Mouse (Mus musculus) midbrain, embryonic 15.5 days (tissue): ENCODE data around the gene Vps26c. TPM values are rescaled to one million over a fixed set of nuclear protein-coding genes. Genes with fewer than 3 reads are reported as not detected.

Source experiments
- ATAC-seq: fragments of 200-750 bp; cut with Nextera tagmentation; replicated peaks from 2 replicates; pipeline ENCODE4 v1.8.0; 2017; ENCODE audit warnings: moderate TSS enrichment
- H3K27ac ChIP-seq: fragments of 300-500 bp; sonication (generic); 2 replicates; pipeline ENCODE4 v1.5.1; 2015; ENCODE audit warnings: mild to moderate bottlenecking, inconsistent platforms
- H3K27me3 ChIP-seq: fragments of 300-500 bp; sonication (generic); replicated peaks from 2 replicates; pipeline ENCODE4 v1.6.1; 2015; ENCODE audit warnings: inconsistent platforms
- H3K36me3 ChIP-seq: fragments of 300-500 bp; sonication (generic); replicated peaks from 2 replicates; pipeline ENCODE4 v1.6.1; 2015; ENCODE audit warnings: inconsistent platforms
- H3K4me1 ChIP-seq: fragments of 300-500 bp; sonication (generic); 2 replicates; pipeline ENCODE4 v1.6.1; 2015; ENCODE audit warnings: inconsistent platforms
- H3K4me2 ChIP-seq: fragments of 300-500 bp; sonication (generic); 2 replicates; pipeline ENCODE4 v1.6.1; 2015; ENCODE audit warnings: inconsistent platforms, mild to moderate bottlenecking, moderate library complexity
- H3K4me3 ChIP-seq: fragments of 300-500 bp; sonication (generic); 2 replicates; pipeline ENCODE4 v1.5.1; 2015; ENCODE audit warnings: mild to moderate bottlenecking, inconsistent platforms
- H3K9ac ChIP-seq: fragments of 300-500 bp; sonication (generic); 2 replicates; pipeline ENCODE4 v1.6.1; 2015; ENCODE audit warnings: mild to moderate bottlenecking, inconsistent platforms
- H3K9me3 ChIP-seq: fragments of 300-500 bp; sonication (generic); 2 replicates; pipeline ENCODE4 v1.6.1; 2016; ENCODE audit warnings: inconsistent platforms
- WGBS: fragments of 180-500 bp; shearing (Covaris S2); methylation state at CpG from one replicate; pipeline ENCODE4 v1.1.7; 2015; ENCODE audit warnings: mixed read lengths; 5-methylcytosine and 5-hydroxymethylcytosine counted together
- polyA plus RNA-seq: library from polyadenylated mRNA; unstranded; fragments of >200 nt; fragmentation: Nextera tagmentation; extraction: Ambion mirVana; gene quantifications from 2 replicates; pipeline ENCODE4 v1.2.1, GENCODE M21; 2015

Gene Vps26c
- polyA plus RNA-seq, 1 experiment from 2014 or later = 79.8 TPM

GRCm38 (mm10) chr16:94566834-94567585, 40.4 kb upstream of the Vps26c start:
- WGBS = 84% methylated on average over 11 of the region's 11 CpGs

GRCm38 (mm10) chr16:94566124-94566523, 39.5 kb upstream of the Vps26c start:
- Histone ChIP-seq H3K27me3 (no peaks in the 10 kb centered on the region), H3K27ac (no peak overlapping the region), H3K4me1 (peaks cover 5% of the 10 kb centered on the region), H3K4me3 (no peak overlapping the region), H3K9me3 (no peaks in the 10 kb centered on the region), H3K36me3 (no peaks in the 10 kb centered on the region), H3K4me2 (no peak overlapping the region), H3K9ac (no peak overlapping the region)
- no peak for ATAC-seq
- 71% methylated on average over 8 of the region's 8 CpGs for WGBS

More at GRCm38 (mm10) chr16:94566834-94567585, 40.4 kb upstream of the Vps26c start:
- H3K36me3 ChIP-seq = no peaks in the 10 kb centered on the region
- H3K4me3 ChIP-seq = no peak overlapping the region
- H3K9ac ChIP-seq = no peak overlapping the region
- H3K27ac ChIP-seq = no peak overlapping the region
- H3K27me3 ChIP-seq = no peaks in the 10 kb centered on the region
- peaks cover 12% of the 10 kb centered on the region for H3K4me1 ChIP-seq
- no peaks in the 10 kb centered on the region for H3K9me3 ChIP-seq
- ATAC-seq = no peak
- no peak overlapping the region for H3K4me2 ChIP-seq

- WGBS = 77% methylated on average over 5 of the region's 5 CpGs
- ATAC-seq = no peak
- no peak overlapping the region for H3K4me3 ChIP-seq
Observed at GRCm38 (mm10) chr16:94560618-94561017, 34.0 kb upstream of the Vps26c start.

GRCm38 (mm10) chr16:94559782-94560181, 33.2 kb upstream of the Vps26c start:
- H3K36me3 ChIP-seq = no peaks in the 10 kb centered on the region
- no peak overlapping the region for H3K27ac ChIP-seq
- H3K9ac ChIP-seq = no peak overlapping the region
- no peak overlapping the region for H3K4me3 ChIP-seq
- 69% methylated on average over 7 of the region's 7 CpGs for WGBS
- ATAC-seq = no peak
- no peaks in the 10 kb centered on the region for H3K4me1 ChIP-seq
- H3K27me3 ChIP-seq = no peaks in the 10 kb centered on the region
- H3K9me3 ChIP-seq = no peaks in the 10 kb centered on the region
- H3K4me2 ChIP-seq = no peak overlapping the region

More at GRCm38 (mm10) chr16:94560618-94561017, 34.0 kb upstream of the Vps26c start:
- Histone ChIP-seq H3K4me1 (no peaks in the 10 kb centered on the region), H3K9ac (no peak overlapping the region), H3K27me3 (no peaks in the 10 kb centered on the region), H3K9me3 (no peaks in the 10 kb centered on the region), H3K36me3 (no peaks in the 10 kb centered on the region), H3K27ac (no peak overlapping the region), H3K4me2 (no peak overlapping the region)

GRCm38 (mm10) chr16:94559282-94559681, 32.7 kb upstream of the Vps26c start:
- no peaks in the 10 kb centered on the region for H3K27me3 ChIP-seq
- H3K27ac ChIP-seq = no peak overlapping the region
- H3K9ac ChIP-seq = no peak overlapping the region
- H3K9me3 ChIP-seq = no peaks in the 10 kb centered on the region
- no peak for ATAC-seq
- no peak overlapping the region for H3K4me3 ChIP-seq
- H3K36me3 ChIP-seq = no peaks in the 10 kb centered on the region
- 70% methylated on average over 7 of the region's 7 CpGs for WGBS
- no peaks in the 10 kb centered on the region for H3K4me1 ChIP-seq
- no peak overlapping the region for H3K4me2 ChIP-seq

GRCm38 (mm10) chr16:94556228-94556627, 29.6 kb upstream of the Vps26c start:
- no peaks in the 10 kb centered on the region for H3K4me1 ChIP-seq
- H3K4me3 ChIP-seq = no peak overlapping the region
- H3K9ac ChIP-seq = no peak overlapping the region
- H3K9me3 ChIP-seq = no peaks in the 10 kb centered on the region
- H3K27ac ChIP-seq = no peak overlapping the region
- 79% methylated on average over 5 of the region's 5 CpGs for WGBS
- no peaks in the 10 kb centered on the region for H3K27me3 ChIP-seq
- no peak for ATAC-seq
- H3K36me3 ChIP-seq = no peaks in the 10 kb centered on the region
- H3K4me2 ChIP-seq = no peak overlapping the region

GRCm38 (mm10) chr16:94555346-94555745, 28.7 kb upstream of the Vps26c start:
- no peaks in the 10 kb centered on the region for H3K27me3 ChIP-seq
- H3K36me3 ChIP-seq = no peaks in the 10 kb centered on the region
- no peaks in the 10 kb centered on the region for H3K4me1 ChIP-seq
- H3K9me3 ChIP-seq = no peaks in the 10 kb centered on the region
- H3K27ac ChIP-seq = no peak overlapping the region
- no peak overlapping the region for H3K4me2 ChIP-seq
- no peak for ATAC-seq
- 78% methylated on average over 7 of the region's 7 CpGs for WGBS
- H3K4me3 ChIP-seq = no peak overlapping the region
- no peak overlapping the region for H3K9ac ChIP-seq

GRCm38 (mm10) chr16:94551934-94552333, 25.3 kb upstream of the Vps26c start:
- H3K4me1 ChIP-seq = no peaks in the 10 kb centered on the region
- H3K4me3 ChIP-seq = no peak overlapping the region
- H3K9me3 ChIP-seq = no peaks in the 10 kb centered on the region
- H3K27ac ChIP-seq = no peak overlapping the region
- H3K9ac ChIP-seq = no peak overlapping the region
- no peak overlapping the region for H3K4me2 ChIP-seq
- H3K36me3 ChIP-seq = no peaks in the 10 kb centered on the region
- no peaks in the 10 kb centered on the region for H3K27me3 ChIP-seq
- no peak for ATAC-seq

- Histone ChIP-seq H3K27me3 (no peaks in the 10 kb centered on the region), H3K9me3 (no peaks in the 10 kb centered on the region), H3K4me2 (no peak overlapping the region), H3K4me1 (no peaks in the 10 kb centered on the region), H3K36me3 (no peaks in the 10 kb centered on the region), H3K4me3 (no peak overlapping the region), H3K9ac (no peak overlapping the region), H3K27ac (no peak overlapping the region)
- 78% methylated on average over 10 of the region's 10 CpGs for WGBS
- ATAC-seq = no peak
Observed at GRCm38 (mm10) chr16:94549813-94550212, 23.2 kb upstream of the Vps26c start.

GRCm38 (mm10) chr16:94545781-94546562, 19.3 kb upstream of the Vps26c start:
- no peaks in the 10 kb centered on the region for H3K4me1 ChIP-seq
- no peak overlapping the region for H3K27ac ChIP-seq
- no peak overlapping the region for H3K4me3 ChIP-seq
- H3K27me3 ChIP-seq = no peaks in the 10 kb centered on the region
- no peaks in the 10 kb centered on the region for H3K9me3 ChIP-seq
- no peak for ATAC-seq
- H3K36me3 ChIP-seq = no peaks in the 10 kb centered on the region
- 62% methylated on average over 8 of the region's 8 CpGs for WGBS
- no peak overlapping the region for H3K4me2 ChIP-seq
- H3K9ac ChIP-seq = no peak overlapping the region

- Histone ChIP-seq H3K9me3 (no peaks in the 10 kb centered on the region), H3K27ac (no peak overlapping the region), H3K4me2 (no peak overlapping the region), H3K36me3 (no peaks in the 10 kb centered on the region), H3K4me3 (no peak overlapping the region), H3K27me3 (no peaks in the 10 kb centered on the region), H3K9ac (no peak overlapping the region), H3K4me1 (no peaks in the 10 kb centered on the region)
- ATAC-seq = no peak
- whole genome bisulfite sequencing = 72% methylated on average over 11 of the region's 11 CpGs
Observed at GRCm38 (mm10) chr16:94544540-94545105, 18.0 kb upstream of the Vps26c start.

GRCm38 (mm10) chr16:94542898-94543297, 16.3 kb upstream of the Vps26c start:
- Histone ChIP-seq H3K27me3 (no peaks in the 10 kb centered on the region), H3K27ac (no peak overlapping the region), H3K9me3 (no peaks in the 10 kb centered on the region), H3K4me3 (no peak overlapping the region), H3K4me2 (no peak overlapping the region), H3K4me1 (no peaks in the 10 kb centered on the region), H3K36me3 (no peaks in the 10 kb centered on the region), H3K9ac (no peak overlapping the region)
- ATAC-seq = no peak
- WGBS = 89% methylated on average over 8 of the region's 8 CpGs
